Mouse (Mus musculus) limb, embryonic 11.5 days (tissue): Measurements from ENCODE around the gene Grm5. TPM values are rescaled to one million over a fixed set of nuclear protein-coding genes. Genes with fewer than 3 reads are reported as not detected.

Experiments
- ATAC-seq: fragments of 200-750 bp; cut with Nextera tagmentation; 2 replicates; pipeline ENCODE4 v1.8.0; 2017; ENCODE audit warnings: low read depth; ENCODE audit not compliant: insufficient number of reproducible peaks, low FRiP score, low TSS enrichment
- DNase-seq: peaks from one replicate; pipeline ENCODE4 v3.0.0-alpha.2; 2015; ENCODE audit warnings: low spot score
- H3K27ac ChIP-seq: fragments of 300-500 bp; sonication (generic); replicated peaks from 2 replicates; pipeline ENCODE4 v1.5.1; 2014; ENCODE audit warnings: low read depth, mild to moderate bottlenecking, low read length
- H3K27me3 ChIP-seq: fragments of 300-500 bp; sonication (generic); 2 replicates; pipeline ENCODE4 v1.6.1; 2014; ENCODE audit warnings: mild to moderate bottlenecking, low read length, mixed read lengths; ENCODE audit not compliant: control insufficient read depth, insufficient read depth
- H3K36me3 ChIP-seq: fragments of 300-500 bp; sonication (generic); 2 replicates; pipeline ENCODE4 v1.6.1; 2014; ENCODE audit warnings: mild to moderate bottlenecking, low read length, moderate library complexity, mixed read lengths; ENCODE audit not compliant: control insufficient read depth, insufficient read depth
- H3K4me1 ChIP-seq: fragments of 300-500 bp; sonication (generic); 2 replicates; pipeline ENCODE4 v1.6.1; 2014; ENCODE audit warnings: low read length, mixed read lengths; ENCODE audit not compliant: control insufficient read depth, insufficient read depth
- H3K4me2 ChIP-seq: fragments of 300-500 bp; sonication (generic); 2 replicates; pipeline ENCODE4 v1.6.1; 2014; ENCODE audit warnings: low read depth, mild to moderate bottlenecking, moderate library complexity; ENCODE audit not compliant: severe bottlenecking
- H3K4me3 ChIP-seq: fragments of 300-500 bp; sonication (generic); 2 replicates; pipeline ENCODE4 v1.5.1; 2014; ENCODE audit warnings: low read depth, low read length
- H3K9ac ChIP-seq: fragments of 300-500 bp; sonication (generic); 2 replicates; pipeline ENCODE4 v1.6.1; 2014; ENCODE audit warnings: mild to moderate bottlenecking, low read length
- H3K9me3 ChIP-seq: fragments of 300-500 bp; sonication (generic); 2 replicates; pipeline ENCODE4 v1.6.1; 2016; ENCODE audit warnings: low read length; ENCODE audit not compliant: control insufficient read depth
- WGBS: fragments of 180-500 bp; shearing (Covaris S2); extraction: QIAGEN DNeasy Blood & Tissue Kit; methylation state at CpG from one replicate; pipeline ENCODE4 v1.1.7; 2014; 5-methylcytosine and 5-hydroxymethylcytosine counted together
- polyA plus RNA-seq: library from polyadenylated mRNA; unstranded; fragments of >200 nt; fragmentation: Nextera tagmentation; extraction: Ambion mirVana; gene quantifications from 2 replicates; pipeline ENCODE4 v1.2.1, GENCODE M21; 2014

The Grm5 gene
- polyA plus RNA-seq, 1 experiment from 2014 or later = 0.04 TPM

- Histone ChIP-seq H3K4me2 (no peak overlapping the region), H3K4me1 (no peaks in the 10 kb centered on the region), H3K9me3 (no peaks in the 10 kb centered on the region), H3K4me3 (no peak overlapping the region), H3K36me3 (no peaks in the 10 kb centered on the region), H3K27ac (no peak overlapping the region), H3K9ac (no peak overlapping the region), H3K27me3 (no peaks in the 10 kb centered on the region)
- WGBS = 87% methylated on average over 3 of the region's 3 CpGs
- no peak for DNase-seq
- no peak for ATAC-seq
These were observed 66.6 kb downstream of the Grm5 start for GRCm38 (mm10) chr7:87650610-87651009.

- H3K36me3 ChIP-seq = no peaks in the 10 kb centered on the region
- 65% methylated on average over 3 of the region's 3 CpGs for WGBS
- H3K4me3 ChIP-seq = no peak overlapping the region
These were observed 77.8 kb downstream of the Grm5 start for GRCm38 (mm10) chr7:87661794-87662193.

GRCm38 (mm10) chr7:87664041-87664440 lies 80.1 kb downstream of the Grm5 start:
- no peaks in the 10 kb centered on the region for H3K36me3 ChIP-seq
- no peaks in the 10 kb centered on the region for H3K9me3 ChIP-seq
- DNase-seq (no peak), ATAC-seq (no peak)
- no peak overlapping the region for H3K9ac ChIP-seq
- no peak overlapping the region for H3K4me3 ChIP-seq
- no peak overlapping the region for H3K4me2 ChIP-seq
- no peak overlapping the region for H3K27ac ChIP-seq
- H3K27me3 ChIP-seq = no peaks in the 10 kb centered on the region
- H3K4me1 ChIP-seq = no peaks in the 10 kb centered on the region
- 88% methylated on average over 2 of the region's 2 CpGs for WGBS

More at GRCm38 (mm10) chr7:87661794-87662193, 77.8 kb downstream of the Grm5 start:
- Histone ChIP-seq H3K9me3 (no peaks in the 10 kb centered on the region), H3K27ac (no peak overlapping the region), H3K27me3 (no peaks in the 10 kb centered on the region), H3K9ac (no peak overlapping the region), H3K4me1 (no peaks in the 10 kb centered on the region), H3K4me2 (no peak overlapping the region)
- DNase-seq (no peak), ATAC-seq (no peak)

GRCm38 (mm10) chr7:87716393-87716792 lies 132.4 kb downstream of the Grm5 start:
- Histone ChIP-seq H3K9ac (no peak overlapping the region), H3K9me3 (no peaks in the 10 kb centered on the region), H3K27me3 (no peaks in the 10 kb centered on the region), H3K4me2 (no peak overlapping the region), H3K4me3 (no peak overlapping the region), H3K4me1 (no peaks in the 10 kb centered on the region), H3K36me3 (no peaks in the 10 kb centered on the region), H3K27ac (no peak overlapping the region)
- no peak for ATAC-seq
- DNase-seq = no peak
- whole genome bisulfite sequencing = 78% methylated on average over 1 of the region's 1 CpGs

GRCm38 (mm10) chr7:87718631-87719030 lies 134.7 kb downstream of the Grm5 start:
- H3K4me3 ChIP-seq = no peak overlapping the region
- H3K9ac ChIP-seq = no peak overlapping the region
- no peak overlapping the region for H3K27ac ChIP-seq
- DNase-seq (no peak), ATAC-seq (no peak)
- no peaks in the 10 kb centered on the region for H3K36me3 ChIP-seq
- 60% methylated on average over 1 of the region's 1 CpGs for WGBS
- H3K4me2 ChIP-seq = no peak overlapping the region
- no peaks in the 10 kb centered on the region for H3K27me3 ChIP-seq
- H3K4me1 ChIP-seq = no peaks in the 10 kb centered on the region
- H3K9me3 ChIP-seq = no peaks in the 10 kb centered on the region

GRCm38 (mm10) chr7:87734511-87734910 lies 150.5 kb downstream of the Grm5 start:
- no peak for ATAC-seq

GRCm38 (mm10) chr7:87761945-87762344 lies 178.0 kb downstream of the Grm5 start:
- 94% methylated on average over 2 of the region's 2 CpGs for WGBS
- ATAC-seq (no peak), DNase-seq (no peak)
- no peaks in the 10 kb centered on the region for H3K9me3 ChIP-seq
- H3K4me1 ChIP-seq = no peaks in the 10 kb centered on the region
- H3K4me3 ChIP-seq = no peak overlapping the region
- no peaks in the 10 kb centered on the region for H3K36me3 ChIP-seq
- no peak overlapping the region for H3K4me2 ChIP-seq
- H3K27me3 ChIP-seq = no peaks in the 10 kb centered on the region
- H3K9ac ChIP-seq = no peak overlapping the region
- no peak overlapping the region for H3K27ac ChIP-seq

More at GRCm38 (mm10) chr7:87734511-87734910, 150.5 kb downstream of the Grm5 start:
- H3K36me3 ChIP-seq = no peaks in the 10 kb centered on the region
- H3K27me3 ChIP-seq = no peaks in the 10 kb centered on the region
- H3K27ac ChIP-seq = no peak overlapping the region
- no peaks in the 10 kb centered on the region for H3K9me3 ChIP-seq
- H3K4me3 ChIP-seq = no peak overlapping the region
- no peak for DNase-seq
- no peak overlapping the region for H3K9ac ChIP-seq
- no peaks in the 10 kb centered on the region for H3K4me1 ChIP-seq
- no peak overlapping the region for H3K4me2 ChIP-seq

GRCm38 (mm10) chr7:87762376-87762775 lies 178.4 kb downstream of the Grm5 start:
- ATAC-seq = no peak
- no peak for DNase-seq

GRCm38 (mm10) chr7:87787560-87787959 lies 203.6 kb downstream of the Grm5 start:
- 83% methylated on average over 1 of the region's 1 CpGs for WGBS
- ATAC-seq = no peak

More at GRCm38 (mm10) chr7:87762376-87762775, 178.4 kb downstream of the Grm5 start:
- Histone ChIP-seq H3K27ac (no peak overlapping the region), H3K27me3 (no peaks in the 10 kb centered on the region), H3K4me1 (no peaks in the 10 kb centered on the region), H3K36me3 (no peaks in the 10 kb centered on the region), H3K4me3 (no peak overlapping the region), H3K4me2 (no peak overlapping the region), H3K9me3 (no peaks in the 10 kb centered on the region), H3K9ac (no peak overlapping the region)
- 82% methylated on average over 3 of the region's 3 CpGs for WGBS

More at GRCm38 (mm10) chr7:87787560-87787959, 203.6 kb downstream of the Grm5 start:
- no peak for DNase-seq
- H3K4me1 ChIP-seq = no peaks in the 10 kb centered on the region
- H3K27ac ChIP-seq = no peak overlapping the region
- no peak overlapping the region for H3K9ac ChIP-seq
- H3K4me3 ChIP-seq = no peak overlapping the region
- no peaks in the 10 kb centered on the region for H3K36me3 ChIP-seq
- no peaks in the 10 kb centered on the region for H3K27me3 ChIP-seq
- no peaks in the 10 kb centered on the region for H3K9me3 ChIP-seq
- no peak overlapping the region for H3K4me2 ChIP-seq
